Mouse (Mus musculus) hindbrain, embryonic 14.5 days (tissue): ENCODE data around the gene Eya3. TPM values are rescaled to one million over a fixed set of nuclear protein-coding genes. Genes with fewer than 3 reads are reported as not detected.

ENCODE experiments used
- ATAC-seq: fragments of 200-750 bp; cut with Nextera tagmentation; 2 replicates; pipeline ENCODE4 v1.8.0; 2017; ENCODE audit warnings: moderate number of reproducible peaks, mild to moderate bottlenecking, moderate TSS enrichment, moderate library complexity; ENCODE audit not compliant: low FRiP score
- DNase-seq: peaks from one replicate; pipeline ENCODE4 v3.0.0-alpha.2; 2015; ENCODE audit warnings: low spot score
- H3K27ac ChIP-seq: fragments of 300-500 bp; sonication (generic); 2 replicates; pipeline ENCODE4 v1.5.1; 2014; ENCODE audit warnings: mild to moderate bottlenecking, moderate library complexity
- H3K27me3 ChIP-seq: fragments of 300-500 bp; sonication (generic); 2 replicates; pipeline ENCODE4 v1.6.1; 2014; ENCODE audit warnings: mild to moderate bottlenecking, low read length, mixed read lengths; ENCODE audit not compliant: control insufficient read depth, insufficient read depth
- H3K36me3 ChIP-seq: fragments of 300-500 bp; sonication (generic); replicated peaks from 2 replicates; pipeline ENCODE4 v1.6.1; 2014; ENCODE audit not compliant: control insufficient read depth, insufficient read depth
- H3K4me1 ChIP-seq: fragments of 300-500 bp; sonication (generic); replicated peaks from 2 replicates; pipeline ENCODE4 v1.6.1; 2014; ENCODE audit warnings: antibody characterized with exemption, low read length, mixed read lengths; ENCODE audit not compliant: control insufficient read depth, insufficient read depth
- H3K4me2 ChIP-seq: fragments of 300-500 bp; sonication (generic); replicated peaks from 2 replicates; pipeline ENCODE4 v1.6.1; 2014; ENCODE audit warnings: mild to moderate bottlenecking, moderate library complexity
- H3K4me3 ChIP-seq: fragments of 300-500 bp; sonication (generic); replicated peaks from 2 replicates; pipeline ENCODE4 v1.5.1; 2014; ENCODE audit warnings: mild to moderate bottlenecking, low read length
- H3K9ac ChIP-seq: fragments of 300-500 bp; sonication (generic); 2 replicates; pipeline ENCODE4 v1.6.1; 2014
- H3K9me3 ChIP-seq: fragments of 300-500 bp; sonication (generic); 2 replicates; pipeline ENCODE4 v1.6.1; 2016; ENCODE audit warnings: low read length; ENCODE audit not compliant: control insufficient read depth
- WGBS: fragments of 180-500 bp; shearing (Covaris S2); extraction: QIAGEN DNeasy Blood & Tissue Kit; methylation state at CpG from one replicate; pipeline ENCODE4 v1.1.7; 2014; 5-methylcytosine and 5-hydroxymethylcytosine counted together
- polyA plus RNA-seq: library from polyadenylated mRNA; unstranded; fragments of >200 nt; fragmentation: Nextera tagmentation; extraction: Ambion mirVana; gene quantifications from 2 replicates; pipeline ENCODE4 v1.2.1, GENCODE M21; 2014

The Eya3 gene
- polyA plus RNA-seq, 1 experiment from 2014 or later = 10.5 TPM

DNA sequence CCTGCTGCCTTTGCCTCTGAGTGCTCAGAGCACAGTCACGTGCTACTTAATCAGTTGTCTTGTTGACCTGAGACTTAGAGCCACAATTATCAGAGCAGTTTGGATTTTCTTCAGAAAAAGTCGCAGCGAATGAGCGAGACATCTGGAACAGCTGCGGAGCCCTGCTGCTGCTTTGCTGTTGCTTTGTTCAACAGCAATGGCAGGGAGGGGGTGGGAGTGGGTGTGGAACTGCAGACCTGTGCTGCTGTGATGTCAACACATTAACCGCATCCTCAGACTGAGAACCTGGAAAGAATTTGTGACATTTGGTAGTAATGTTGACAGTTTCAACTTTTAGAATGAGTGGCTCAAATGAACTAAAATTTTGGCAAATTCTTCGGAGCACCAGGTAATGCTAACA lies 20.3 kb downstream of the Eya3 start:
- H3K9ac ChIP-seq = no peak overlapping the region
- no peaks in the 10 kb centered on the region for H3K4me1 ChIP-seq
- H3K36me3 ChIP-seq = peaks cover 36% of the 10 kb centered on the region
- no peaks in the 10 kb centered on the region for H3K27me3 ChIP-seq
- 82% methylated on average over 7 of the region's 7 CpGs for WGBS
- no peak overlapping the region for H3K4me3 ChIP-seq
- ATAC-seq (no peak), DNase-seq (no peak)
- H3K9me3 ChIP-seq = no peaks in the 10 kb centered on the region
- H3K27ac ChIP-seq = no peak overlapping the region
- no peak overlapping the region for H3K4me2 ChIP-seq

GRCm38 (mm10) chr4:132672697-132673096 lies 33.9 kb downstream of the Eya3 start:
- no peak overlapping the region for H3K9ac ChIP-seq
- H3K27ac ChIP-seq = no peak overlapping the region
- no peak overlapping the region for H3K4me3 ChIP-seq
- peaks cover 75% of the 10 kb centered on the region for H3K36me3 ChIP-seq
- WGBS = 96% methylated on average over 5 of the region's 5 CpGs
- H3K4me1 ChIP-seq = no peaks in the 10 kb centered on the region
- H3K27me3 ChIP-seq = no peaks in the 10 kb centered on the region
- H3K4me2 ChIP-seq = no peak overlapping the region
- ATAC-seq (no peak), DNase-seq (no peak)
- no peaks in the 10 kb centered on the region for H3K9me3 ChIP-seq

DNA sequence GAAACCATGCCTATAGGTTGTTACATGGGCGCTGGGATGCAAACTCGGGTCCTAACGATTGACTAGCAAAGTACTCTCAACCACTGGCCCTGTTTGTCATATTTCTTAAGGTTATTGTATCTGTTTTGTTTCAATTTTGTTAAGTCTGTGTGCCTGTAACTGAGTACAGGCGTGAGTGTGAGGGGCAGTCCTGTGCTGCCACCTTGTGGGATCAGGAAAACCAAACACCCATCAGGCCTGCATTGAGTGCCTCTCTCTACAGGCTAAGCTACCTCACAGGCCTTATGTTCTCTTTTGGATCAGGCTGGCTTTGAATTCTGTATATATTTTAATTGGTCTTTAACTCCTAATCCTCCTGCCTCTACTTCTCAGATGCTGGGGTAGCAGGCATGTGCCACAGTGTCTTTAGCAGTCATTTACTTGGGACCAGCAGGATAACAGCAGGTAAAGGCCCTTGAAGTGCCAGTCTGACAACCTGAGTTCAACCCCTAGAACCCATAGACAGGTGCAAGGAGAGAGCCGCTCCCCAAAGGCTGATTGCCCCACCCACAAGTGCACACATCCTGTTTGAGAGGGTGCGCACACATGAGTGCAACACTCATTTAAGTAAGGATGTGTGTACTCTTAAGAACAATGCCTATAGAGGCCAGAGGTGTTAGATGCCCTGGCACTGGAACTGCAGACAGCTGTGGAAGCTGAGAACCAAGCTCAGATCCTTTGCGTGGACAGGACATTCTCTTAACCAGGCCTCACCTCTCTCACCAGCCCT lies 38.2 kb downstream of the Eya3 start:
- Histone ChIP-seq H3K9ac (no peak overlapping the region), H3K4me3 (no peak overlapping the region), H3K4me1 (no peaks in the 10 kb centered on the region), H3K36me3 (peaks cover 61% of the 10 kb centered on the region), H3K27ac (no peak overlapping the region), H3K9me3 (no peaks in the 10 kb centered on the region), H3K4me2 (no peak overlapping the region), H3K27me3 (no peaks in the 10 kb centered on the region)
- no peak for DNase-seq
- ATAC-seq = no peak
- WGBS = 88% methylated on average over 7 of the region's 7 CpGs

GRCm38 (mm10) chr4:132689634-132690033 lies 50.8 kb downstream of the Eya3 start:
- no peak overlapping the region for H3K9ac ChIP-seq
- peaks cover 57% of the 10 kb centered on the region for H3K36me3 ChIP-seq
- no peaks in the 10 kb centered on the region for H3K9me3 ChIP-seq
- ATAC-seq (no peak), DNase-seq (no peak)
- H3K4me1 ChIP-seq = no peaks in the 10 kb centered on the region
- 84% methylated on average over 2 of the region's 2 CpGs for WGBS
- no peak overlapping the region for H3K27ac ChIP-seq
- H3K27me3 ChIP-seq = no peaks in the 10 kb centered on the region
- no peak overlapping the region for H3K4me2 ChIP-seq
- H3K4me3 ChIP-seq = no peak overlapping the region

DNA sequence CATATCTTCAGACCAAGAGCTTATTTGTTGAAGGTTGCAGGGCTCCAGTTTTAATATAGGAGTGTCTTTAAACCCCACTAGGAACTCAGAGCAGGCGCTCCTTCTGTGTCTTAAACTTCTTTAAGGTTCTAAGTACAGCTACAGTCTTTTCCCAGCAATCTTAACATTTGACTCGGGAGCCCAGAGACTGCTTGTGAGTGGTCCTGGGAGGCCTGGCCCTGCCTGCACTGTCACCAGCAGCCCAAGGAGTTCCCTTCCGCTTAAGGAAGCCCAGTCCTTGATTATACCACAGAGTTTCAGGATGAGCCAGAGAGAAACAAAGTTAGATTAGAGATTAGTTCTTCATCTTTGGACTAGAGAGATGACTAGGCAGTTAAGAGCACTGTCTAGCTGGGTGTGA lies 54.6 kb downstream of the Eya3 start:
- ATAC-seq (no peak), DNase-seq (no peak)
- Histone ChIP-seq H3K27ac (no peak overlapping the region), H3K27me3 (no peaks in the 10 kb centered on the region), H3K4me3 (no peak overlapping the region), H3K36me3 (peaks cover 73% of the 10 kb centered on the region), H3K4me1 (no peaks in the 10 kb centered on the region), H3K4me2 (no peak overlapping the region), H3K9ac (no peak overlapping the region), H3K9me3 (no peaks in the 10 kb centered on the region)
- 93% methylated on average over 3 of the region's 3 CpGs for WGBS

DNA sequence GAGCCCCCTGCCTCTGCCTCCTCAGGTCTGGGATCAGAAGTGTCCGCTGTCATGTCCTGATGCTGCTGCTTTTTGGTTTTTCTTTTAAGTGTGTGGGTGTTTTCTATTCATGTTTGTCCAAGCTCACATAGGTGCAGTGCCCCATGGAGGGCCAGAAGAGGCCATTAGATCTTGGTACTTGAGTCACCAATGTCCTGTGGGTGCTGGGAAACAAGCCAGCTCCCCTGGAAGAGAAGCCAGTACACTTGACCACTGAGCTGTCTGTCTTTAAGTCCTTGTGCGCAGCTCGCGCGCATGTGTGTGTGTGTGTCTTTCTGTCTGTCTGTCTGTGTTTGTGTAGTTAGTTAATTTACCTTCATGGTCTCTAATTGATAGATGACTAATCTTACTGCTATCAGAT lies 63.3 kb downstream of the Eya3 start:
- Histone ChIP-seq H3K9ac (no peak overlapping the region), H3K36me3 (peaks cover 94% of the 10 kb centered on the region), H3K27ac (no peak overlapping the region), H3K4me2 (no peak overlapping the region), H3K4me3 (no peak overlapping the region), H3K9me3 (no peaks in the 10 kb centered on the region), H3K27me3 (no peaks in the 10 kb centered on the region), H3K4me1 (no peaks in the 10 kb centered on the region)
- DNase-seq = no peak
- ATAC-seq = no peak
- 99% methylated on average over 5 of the region's 5 CpGs for WGBS

DNA sequence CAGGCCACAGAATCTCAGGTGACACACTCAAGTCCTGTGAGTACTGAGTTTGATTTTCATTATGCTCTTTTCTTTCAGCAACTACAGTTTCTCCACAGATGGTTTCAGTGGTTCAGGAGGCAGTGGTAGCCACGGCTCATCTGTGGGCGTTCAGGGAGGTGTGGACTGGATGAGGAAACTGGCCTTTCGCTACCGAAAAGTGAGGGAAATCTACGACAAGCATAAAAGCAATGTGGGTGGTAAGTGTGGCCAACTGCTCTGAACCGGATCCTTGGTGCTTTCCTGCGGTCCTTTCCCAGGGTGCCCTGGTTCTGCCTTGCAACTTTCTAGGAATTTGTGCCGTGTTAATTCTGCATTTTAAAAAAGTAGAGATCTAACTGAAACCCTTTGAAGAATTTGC lies 68.1 kb downstream of the Eya3 start:
- Histone ChIP-seq H3K4me1 (no peaks in the 10 kb centered on the region), H3K27me3 (no peaks in the 10 kb centered on the region), H3K4me2 (no peak overlapping the region), H3K9me3 (no peaks in the 10 kb centered on the region), H3K9ac (no peak overlapping the region), H3K4me3 (no peak overlapping the region), H3K36me3 (peaks cover 94% of the 10 kb centered on the region), H3K27ac (no peak overlapping the region)
- ATAC-seq = no peak
- DNase-seq = no peak
- WGBS = 97% methylated on average over 8 of the region's 8 CpGs

GRCm38 (mm10) chr4:132713181-132713580 lies 74.4 kb downstream of the Eya3 start:
- H3K9ac ChIP-seq = no peak overlapping the region
- peaks cover 80% of the 10 kb centered on the region for H3K36me3 ChIP-seq
- 95% methylated on average over 7 of the region's 7 CpGs for WGBS
- H3K9me3 ChIP-seq = no peaks in the 10 kb centered on the region
- no peaks in the 10 kb centered on the region for H3K27me3 ChIP-seq
- H3K4me3 ChIP-seq = no peak overlapping the region
- ATAC-seq = no peak
- H3K27ac ChIP-seq = no peak overlapping the region
- no peak for DNase-seq
- H3K4me2 ChIP-seq = no peak overlapping the region
- no peaks in the 10 kb centered on the region for H3K4me1 ChIP-seq

- H3K9ac ChIP-seq = no peak overlapping the region
- DNase-seq (no peak), ATAC-seq (no peak)
- no peaks in the 10 kb centered on the region for H3K4me1 ChIP-seq
- WGBS = 100% methylated on average over 1 of the region's 1 CpGs
- no peak overlapping the region for H3K27ac ChIP-seq
- H3K4me3 ChIP-seq = no peak overlapping the region
- peaks cover 76% of the 10 kb centered on the region for H3K36me3 ChIP-seq
- H3K27me3 ChIP-seq = no peaks in the 10 kb centered on the region
- no peak overlapping the region for H3K4me2 ChIP-seq
- H3K9me3 ChIP-seq = no peaks in the 10 kb centered on the region
Measured at GRCm38 (mm10) chr4:132718251-132718650, 79.5 kb downstream of the Eya3 start.

GRCm38 (mm10) chr4:132728233-132728632 lies 89.4 kb downstream of the Eya3 start:
- ATAC-seq (no peak), DNase-seq (no peak)
- no peak overlapping the region for H3K27ac ChIP-seq
- H3K27me3 ChIP-seq = no peaks in the 10 kb centered on the region
- no peak overlapping the region for H3K4me2 ChIP-seq
- peaks cover 30% of the 10 kb centered on the region for H3K36me3 ChIP-seq
- H3K4me3 ChIP-seq = no peak overlapping the region
- no peaks in the 10 kb centered on the region; the same call in 1 of the 2 replicates for H3K4me1 ChIP-seq
- no peak overlapping the region for H3K9ac ChIP-seq
- H3K9me3 ChIP-seq = no peaks in the 10 kb centered on the region
- 92% methylated on average over 8 of the region's 8 CpGs for WGBS
